Mouse (Mus musculus) gastrocnemius, postnatal 10 days (tissue): ENCODE results near the gene Bcat1. TPM values are rescaled to one million over a fixed set of nuclear protein-coding genes. Genes with fewer than 3 reads are reported as not detected.

ENCODE experiments used
- DNase-seq: peaks from one replicate; pipeline ENCODE4 v3.0.0; 2021; ENCODE audit warnings: mixed read lengths
- total RNA-seq, 2 experiments: library from RNA; stranded (reverse); gene quantifications; 2 replicates each; pipeline ENCODE4 v1.2.3; 2021

Gene Bcat1
- total RNA-seq, 2 experiments from 2014 or later, result 12.3 to 16.6 TPM

GRCm38 (mm10) chr6:145056102-145056501 is 19.9 kb downstream of the Bcat1 start:
- no peak for DNase-seq

- DNase-seq, result no peak
Observed at GRCm38 (mm10) chr6:145055277-145055858, 20.6 kb downstream of the Bcat1 start.

- no peak for DNase-seq
Observed at GRCm38 (mm10) chr6:145052669-145053068, 23.3 kb downstream of the Bcat1 start.

GRCm38 (mm10) chr6:145050899-145051298 is 25.1 kb downstream of the Bcat1 start:
- DNase-seq, result no peak

- peak; percentile 13 for DNase-seq
Observed at GRCm38 (mm10) chr6:145048131-145048997, 27.6 kb downstream of the Bcat1 start.

- DNase-seq, result no peak
Observed at GRCm38 (mm10) chr6:145047445-145047857, 28.5 kb downstream of the Bcat1 start.

GRCm38 (mm10) chr6:145046266-145046890 is 29.6 kb downstream of the Bcat1 start:
- no peak for DNase-seq

- no peak for DNase-seq
Observed at GRCm38 (mm10) chr6:145044916-145045574, 30.9 kb downstream of the Bcat1 start.

GRCm38 (mm10) chr6:145040732-145041131 is 35.3 kb downstream of the Bcat1 start:
- DNase-seq, result no peak

GRCm38 (mm10) chr6:145037626-145038025 is 38.4 kb downstream of the Bcat1 start:
- no peak for DNase-seq

GRCm38 (mm10) chr6:145035412-145035811 is 40.6 kb downstream of the Bcat1 start:
- DNase-seq, result no peak

- DNase-seq, result peak; percentile 12
Observed at GRCm38 (mm10) chr6:145030587-145030986, 45.4 kb downstream of the Bcat1 start.

- DNase-seq, result no peak
Observed at GRCm38 (mm10) chr6:145023990-145024389, 52.0 kb downstream of the Bcat1 start.

GRCm38 (mm10) chr6:145022966-145023725 is 52.8 kb downstream of the Bcat1 start:
- peak; percentile 42 for DNase-seq

- no peak for DNase-seq
Observed at GRCm38 (mm10) chr6:145022349-145022748, 53.6 kb downstream of the Bcat1 start.

GRCm38 (mm10) chr6:145020553-145020952 is 55.4 kb downstream of the Bcat1 start:
- DNase-seq, result no peak

GRCm38 (mm10) chr6:145018295-145018694 is 57.7 kb downstream of the Bcat1 start:
- no peak for DNase-seq

GRCm38 (mm10) chr6:145017508-145017907 is 58.5 kb downstream of the Bcat1 start:
- no peak for DNase-seq

GRCm38 (mm10) chr6:145016639-145017038 is 59.3 kb downstream of the Bcat1 start:
- no peak for DNase-seq

- no peak for DNase-seq
Observed at GRCm38 (mm10) chr6:145014944-145015343, 61.0 kb downstream of the Bcat1 start.

- DNase-seq, result no peak
Observed at GRCm38 (mm10) chr6:145012699-145013098, 63.3 kb downstream of the Bcat1 start.

GRCm38 (mm10) chr6:145011141-145011540 is 64.8 kb downstream of the Bcat1 start:
- no peak for DNase-seq
